Mouse (Mus musculus) forebrain, embryonic 10.5 days (tissue): Measurements from ENCODE around the gene Pls3. TPM values are rescaled to one million over a fixed set of nuclear protein-coding genes. Genes with fewer than 3 reads are reported as not detected.
"Not testable (repeated sequence)": the region's sequence is repeated elsewhere in the genome, so short reads cannot be mapped to it uniquely, and the experiment has no call there.

Experiments used
- DNase-seq: peaks from one replicate; pipeline ENCODE4 v3.0.0-alpha.2; 2017; ENCODE audit warnings: low spot score; ENCODE audit errors: extremely low spot score
- H3K27ac ChIP-seq: fragments of 300-500 bp; sonication (generic); 2 replicates; pipeline ENCODE4 v1.5.1; 2016; ENCODE audit warnings: mild to moderate bottlenecking
- H3K27me3 ChIP-seq: fragments of 300-500 bp; sonication (generic); 2 replicates; pipeline ENCODE4 v1.6.1; 2016; ENCODE audit warnings: mild to moderate bottlenecking; ENCODE audit not compliant: poor library complexity, severe bottlenecking
- H3K36me3 ChIP-seq: fragments of 300-500 bp; sonication (generic); replicated peaks from 2 replicates; pipeline ENCODE4 v1.6.1; 2016; ENCODE audit warnings: mild to moderate bottlenecking, moderate library complexity
- H3K4me1 ChIP-seq: fragments of 300-500 bp; sonication (generic); 2 replicates; pipeline ENCODE4 v1.6.1; 2016
- H3K4me3 ChIP-seq: fragments of 300-500 bp; sonication (generic); 2 replicates; pipeline ENCODE4 v1.5.1; 2016; ENCODE audit warnings: mild to moderate bottlenecking, moderate library complexity
- H3K9me3 ChIP-seq: fragments of 300-500 bp; sonication (generic); 2 replicates; pipeline ENCODE4 v1.6.1; 2016; ENCODE audit warnings: mild to moderate bottlenecking, moderate library complexity
- WGBS: fragments of 180-500 bp; shearing (Covaris S2); methylation state at CpG from one replicate; pipeline ENCODE4 v1.1.7; 2016; 5-methylcytosine and 5-hydroxymethylcytosine counted together
- polyA plus RNA-seq: library from polyadenylated mRNA; unstranded; fragments of >200 nt; fragmentation: Nextera tagmentation; extraction: Ambion mirVana; gene quantifications from 2 replicates; pipeline ENCODE4 v1.2.1, GENCODE M21; 2016

Gene Pls3
- polyA plus RNA-seq, 1 experiment from 2014 or later = 78.1 TPM

GRCm38 (mm10) chrX:75759461-75759860 lies 115.5 kb downstream of the Pls3 start:
- Histone ChIP-seq H3K4me1 (peaks cover 10% of the 10 kb centered on the region), H3K36me3 (peaks cover 16% of the 10 kb centered on the region)
- H3K27ac ChIP-seq, H3K27me3 ChIP-seq, DNase-seq, H3K9me3 ChIP-seq, H3K4me3 ChIP-seq: not testable (repeated sequence)
- 79% methylated on average over 2 of the region's 2 CpGs for WGBS

- DNase-seq = peak; percentile 34
- Histone ChIP-seq H3K4me1 (peaks cover 10% of the 10 kb centered on the region), H3K36me3 (peaks cover 16% of the 10 kb centered on the region)
- H3K9me3 ChIP-seq, H3K4me3 ChIP-seq, H3K27me3 ChIP-seq, H3K27ac ChIP-seq: not testable (repeated sequence)
- 87% methylated on average over 12 of the region's 12 CpGs for WGBS
Observed at GRCm38 (mm10) chrX:75759036-75759435, 115.9 kb downstream of the Pls3 start.

- not testable (repeated sequence) for H3K27ac ChIP-seq, H3K27me3 ChIP-seq, DNase-seq, H3K9me3 ChIP-seq, H3K4me3 ChIP-seq, H3K4me1 ChIP-seq
- peaks cover 16% of the 10 kb centered on the region for H3K36me3 ChIP-seq
- WGBS = 84% methylated on average over 14 of the region's 14 CpGs
Observed at GRCm38 (mm10) chrX:75757966-75758365, 117.0 kb downstream of the Pls3 start.

GRCm38 (mm10) chrX:75754531-75754930 lies 120.5 kb downstream of the Pls3 start:
- peaks cover 10% of the 10 kb centered on the region for H3K36me3 ChIP-seq
- H3K4me3 ChIP-seq, H3K27ac ChIP-seq, H3K9me3 ChIP-seq, H3K27me3 ChIP-seq, H3K4me1 ChIP-seq, DNase-seq: not testable (repeated sequence)

GRCm38 (mm10) chrX:75750126-75750725 lies 124.8 kb downstream of the Pls3 start:
- not testable (repeated sequence) for H3K4me3 ChIP-seq, H3K4me1 ChIP-seq, H3K27ac ChIP-seq, H3K36me3 ChIP-seq, DNase-seq, H3K27me3 ChIP-seq, H3K9me3 ChIP-seq
- WGBS = 69% methylated on average over 6 of the region's 12 CpGs

GRCm38 (mm10) chrX:75749312-75749711 lies 125.7 kb downstream of the Pls3 start:
- not testable (repeated sequence) for H3K27me3 ChIP-seq, H3K36me3 ChIP-seq, H3K9me3 ChIP-seq, DNase-seq, H3K27ac ChIP-seq, H3K4me1 ChIP-seq, H3K4me3 ChIP-seq
- 61% methylated on average over 9 of the region's 10 CpGs for WGBS

- H3K27me3 ChIP-seq, H3K4me3 ChIP-seq: not testable (repeated sequence)
- WGBS = 76% methylated on average over 12 of the region's 14 CpGs
Observed at GRCm38 (mm10) chrX:75744466-75744865, 130.5 kb downstream of the Pls3 start.

GRCm38 (mm10) chrX:75739464-75739863 lies 135.5 kb downstream of the Pls3 start:
- not testable (repeated sequence) for DNase-seq, H3K27me3 ChIP-seq, H3K4me1 ChIP-seq, H3K36me3 ChIP-seq, H3K27ac ChIP-seq, H3K9me3 ChIP-seq, H3K4me3 ChIP-seq
- 60% methylated on average over 2 of the region's 8 CpGs for WGBS

More at GRCm38 (mm10) chrX:75744466-75744865, 130.5 kb downstream of the Pls3 start:
- H3K36me3 ChIP-seq, H3K9me3 ChIP-seq, H3K27ac ChIP-seq, H3K4me1 ChIP-seq: not testable (repeated sequence)
- DNase-seq = peak; percentile 18
